Mouse (Mus musculus): ENCODE measurements around the gene Fam193a.

Gene Fam193a

GRCm38 (mm10) chr5:34466079-34466478 is 96.3 kb downstream of the Fam193a start:
- no peak for DNase-seq

- no peak for DNase-seq
These were observed 96.9 kb downstream of the Fam193a start for GRCm38 (mm10) chr5:34466648-34467047.

- no peak for DNase-seq
These were observed 98.5 kb downstream of the Fam193a start for GRCm38 (mm10) chr5:34468039-34468775.

GRCm38 (mm10) chr5:34480926-34481325 is 111.2 kb downstream of the Fam193a start:
- DNase-seq, result no peak

- DNase-seq, result no peak
These were observed 116.0 kb downstream of the Fam193a start for GRCm38 (mm10) chr5:34485731-34486130.

GRCm38 (mm10) chr5:34487320-34488090 is 117.8 kb downstream of the Fam193a start:
- peak; percentile 40 for DNase-seq

- DNase-seq, result no peak
These were observed 119.1 kb downstream of the Fam193a start for GRCm38 (mm10) chr5:34488741-34489417.

- no peak for DNase-seq
These were observed 119.7 kb downstream of the Fam193a start for GRCm38 (mm10) chr5:34489418-34489787.

- no peak for DNase-seq
These were observed 127.0 kb downstream of the Fam193a start for GRCm38 (mm10) chr5:34496745-34497144.

- DNase-seq, result no peak
These were observed 131.2 kb downstream of the Fam193a start for GRCm38 (mm10) chr5:34500886-34501285.

GRCm38 (mm10) chr5:34501588-34501987 is 131.9 kb downstream of the Fam193a start:
- DNase-seq, result no peak

- DNase-seq, result no peak
These were observed 132.7 kb downstream of the Fam193a start for GRCm38 (mm10) chr5:34502411-34502810.

GRCm38 (mm10) chr5:34502821-34503220 is 133.1 kb downstream of the Fam193a start:
- DNase-seq, result no peak

- no peak for DNase-seq
These were observed 142.8 kb downstream of the Fam193a start for GRCm38 (mm10) chr5:34512486-34512885.

GRCm38 (mm10) chr5:34513466-34514217 is 143.9 kb downstream of the Fam193a start, which contains the start of gene Tnip2:
Tnip2 (minus strand) TSS chr5:34513991.
- DNase-seq, result peak; percentile 99

- no peak for DNase-seq
These were observed 144.5 kb downstream of the Fam193a start for GRCm38 (mm10) chr5:34514218-34514566.

GRCm38 (mm10) chr5:34515096-34515495 is 145.4 kb downstream of the Fam193a start:
- DNase-seq, result no peak

GRCm38 (mm10) chr5:34517913-34518312 is 148.2 kb downstream of the Fam193a start:
- DNase-seq, result peak; percentile 94

GRCm38 (mm10) chr5:34519389-34519910 is 149.7 kb downstream of the Fam193a start:
- no peak for DNase-seq

GRCm38 (mm10) chr5:34520458-34521209 is 150.9 kb downstream of the Fam193a start:
- peak; percentile 58 for DNase-seq

GRCm38 (mm10) chr5:34521337-34521736 is 151.6 kb downstream of the Fam193a start:
- DNase-seq, result no peak

GRCm38 (mm10) chr5:34523958-34524485 is 154.3 kb downstream of the Fam193a start:
- DNase-seq, result no peak
